In genomic region chr7:141432186-141432611, GRCm38 (mm10) we compare ENCODE assay signal across 11 mouse cellular contexts. TPM values are rescaled to one million over a fixed set of nuclear protein-coding genes. Genes with fewer than 3 reads are reported as not detected.
DNase-seq lines count a peak whose midpoint lies in the region; ATAC-seq and TF ChIP-seq lines count a peak whose summit lies in the region.
"Had no signal": no experiment of that assay in that cellular context is flagged by ENCODE, and none has a peak within 500 bp of the region (broad histone marks: within the 10 kb centered on the region; RNA-seq: fewer than 3 reads in every experiment).

No protein-coding gene starts in this region.

- H3K9ac ChIP-seq in kidney, embryonic 15.5 days = no peak overlapping the region

- 59% methylated on average over 8 of the region's 8 CpGs for WGBS in kidney, embryonic 15.5 days

- DNase-seq in gastrocnemius, postnatal 10 days = peak; percentile 45
- DNase-seq in gastrocnemius, postnatal 36 days = no peak
- DNase-seq in kidney, postnatal 36 days = peak; percentile 71 to 73
- DNase-seq in G1E (ENCODE audit: low spot score) = peak; percentile 41
- peak; percentile 58 to 68 for DNase-seq in cerebellum, adult 18-20 months
- DNase-seq in neural tube, embryonic 10.5 days (ENCODE audit: extremely low spot score, low spot score) = no peak
- DNase-seq: lung, postnatal 36 days had no signal

- peaks cover 39% of the 10 kb centered on the region for H3K36me3 ChIP-seq in kidney, embryonic 15.5 days
- H3K36me3 ChIP-seq in G1E (replicated peaks) = peaks cover 63% of the 10 kb centered on the region

- H3K4me3 ChIP-seq in kidney, embryonic 15.5 days (replicated peaks) = no peak overlapping the region
- peak overlapping the region; percentile 3; the same call in 1 of the 2 replicates for H3K4me3 ChIP-seq in G1E (ENCODE audit: low read depth, low read length)

- peaks cover 59% of the 10 kb centered on the region for H3K4me1 ChIP-seq in kidney, embryonic 15.5 days
- H3K4me1 ChIP-seq in G1E (ENCODE audit: insufficient read depth, low read depth, low read length) = peaks cover 88% of the 10 kb centered on the region

- intact Hi-C loops in gastrocnemius, postnatal 36 days (cut with DNase I) = no loop called here

- TF ChIP-seq CTCF in G1E (IDR thresholded peaks at IDR 0.05; ENCODE audit: low read depth, low read length) = no peak

- no peaks in the 10 kb centered on the region for H3K9me3 ChIP-seq in kidney, embryonic 15.5 days (replicated peaks)
- no peaks in the 10 kb centered on the region for H3K9me3 ChIP-seq in G1E (replicated peaks)

- no peak overlapping the region for H3K4me2 ChIP-seq in kidney, embryonic 15.5 days
- H3K4me2 ChIP-seq: liver, embryonic 11.5 days had no signal

- no peak overlapping the region for H3K27ac ChIP-seq in kidney, embryonic 15.5 days

- no peaks in the 10 kb centered on the region for H3K27me3 ChIP-seq in kidney, embryonic 15.5 days
- peaks cover 10% of the 10 kb centered on the region; the same call in 1 of the 2 replicates for H3K27me3 ChIP-seq in G1E (ENCODE audit: insufficient read depth, low read length)

- no peak for ATAC-seq in kidney, embryonic 15.5 days (replicated peaks; ENCODE audit: low FRiP score)
- ATAC-seq in G1E (ENCODE audit: extremely low read depth, insufficient number of reproducible peaks, low FRiP score, poor library complexity, severe bottlenecking) = 0 out of 2 replicates have a peak, but pooled peaks have one; percentile 29
- no peak for ATAC-seq in megakaryocyte progenitor cell, adult 5-6 weeks (replicated peaks; ENCODE audit: poor library complexity)
- ATAC-seq: hindbrain, embryonic 16.5 days had no signal

RNA-seq across cellular contexts. Expression of gene Cend1, which starts 2.9 kb away (rescaled TPM):
- 1 to 10 TPM in 1 of 2 experiments, under 1 TPM in 1; 0.66 to 1.4 TPM for total RNA-seq in gastrocnemius, postnatal 10 days (2021)
- total RNA-seq in gastrocnemius, postnatal 36 days (2021) = under 1 TPM; 0.20 to 0.39 TPM
- 2.6 and 3.4 TPM in 2 replicates for polyA plus RNA-seq in kidney, embryonic 15.5 days (2015; fragmentation: Nextera tagmentation; extraction: Ambion mirVana)
- total RNA-seq in G1E (2014; fragmentation: Nextera tagmentation) (not detected in 2 replicates), G1E (2017) (not detected in 2 replicates)
- not detected in 2 replicates for polyA plus RNA-seq in G1E (2012)
- not detected in 2 replicates for total RNA-seq in megakaryocyte progenitor cell, adult 5-6 weeks (2015)
- total RNA-seq in megakaryocyte progenitor cell, adult 5-6 weeks (2017) = not detected in 2 replicates

RNA-seq across cellular contexts. Expression of gene Slc25a22, which starts 5.5 kb away (rescaled TPM):
- total RNA-seq in gastrocnemius, postnatal 10 days (2021) = 10 to 100 TPM; 14.5 to 25.7 TPM
- 10 to 100 TPM; 15.6 to 38.4 TPM for total RNA-seq in gastrocnemius, postnatal 36 days (2021)
- polyA plus RNA-seq in kidney, embryonic 15.5 days (2015; fragmentation: Nextera tagmentation; extraction: Ambion mirVana) = 27.6 and 34.0 TPM in 2 replicates
- 16.3 and 20.8 TPM in 2 replicates for total RNA-seq in G1E (2014; fragmentation: Nextera tagmentation)
- total RNA-seq in G1E (2017) = 3.7 and 3.8 TPM in 2 replicates
- 51.8 and 54.9 TPM in 2 replicates for polyA plus RNA-seq in G1E (2012)
- total RNA-seq in megakaryocyte progenitor cell, adult 5-6 weeks (2015) = 15.5 and 19.8 TPM in 2 replicates
- 4.4 and 5.3 TPM in 2 replicates for total RNA-seq in megakaryocyte progenitor cell, adult 5-6 weeks (2017)

RNA-seq across cellular contexts. Expression of gene Pidd1, which starts 11.6 kb away (rescaled TPM):
- total RNA-seq in gastrocnemius, postnatal 10 days (2021) = 1 to 10 TPM; 2.4 to 3.2 TPM
- under 1 TPM; 0.15 to 0.18 TPM for total RNA-seq in gastrocnemius, postnatal 36 days (2021)
- 10.5 and 12.6 TPM in 2 replicates for polyA plus RNA-seq in kidney, embryonic 15.5 days (2015; fragmentation: Nextera tagmentation; extraction: Ambion mirVana)
- 22.9 and 29.6 TPM in 2 replicates for total RNA-seq in G1E (2014; fragmentation: Nextera tagmentation)
- 8.8 and 8.9 TPM in 2 replicates for total RNA-seq in G1E (2017)
- 40.1 and 59.6 TPM in 2 replicates for polyA plus RNA-seq in G1E (2012)
- 14.2 and 14.4 TPM in 2 replicates for total RNA-seq in megakaryocyte progenitor cell, adult 5-6 weeks (2015)
- 9.7 and 11.2 TPM in 2 replicates for total RNA-seq in megakaryocyte progenitor cell, adult 5-6 weeks (2017)

RNA-seq across cellular contexts. Expression of gene Rplp2, which starts 15.0 kb away (rescaled TPM):
- 1,000 to 10,000 TPM in 1 of 2 experiments, 100 to 1,000 TPM in 1; 886 to 1,008 TPM for total RNA-seq in gastrocnemius, postnatal 10 days (2021)
- total RNA-seq in gastrocnemius, postnatal 36 days (2021) = 100 to 1,000 TPM; 466 to 562 TPM
- polyA plus RNA-seq in kidney, embryonic 15.5 days (2015; fragmentation: Nextera tagmentation; extraction: Ambion mirVana) = 1,339 and 1,510 TPM in 2 replicates
- total RNA-seq in G1E (2014; fragmentation: Nextera tagmentation) (939 and 1,045 TPM in 2 replicates), G1E (2017) (1,867 and 2,370 TPM in 2 replicates)
- 5,272 and 6,746 TPM in 2 replicates for polyA plus RNA-seq in G1E (2012)
- total RNA-seq in megakaryocyte progenitor cell, adult 5-6 weeks (2015) = 2,968 and 3,129 TPM in 2 replicates
- total RNA-seq in megakaryocyte progenitor cell, adult 5-6 weeks (2017) = 2,070 and 2,265 TPM in 2 replicates

RNA-seq across cellular contexts. Expression of gene Gatd1, which starts 18.3 kb away (rescaled TPM):
- total RNA-seq in gastrocnemius, postnatal 10 days (2021) = 10 to 100 TPM; 12.1 to 13.5 TPM
- 1 to 10 TPM; 6.3 to 6.7 TPM for total RNA-seq in gastrocnemius, postnatal 36 days (2021)
- polyA plus RNA-seq in kidney, embryonic 15.5 days (2015; fragmentation: Nextera tagmentation; extraction: Ambion mirVana) = 61.5 and 61.8 TPM in 2 replicates
- total RNA-seq in G1E (2014; fragmentation: Nextera tagmentation) (22.6 and 30.8 TPM in 2 replicates), G1E (2017) (23.8 and 23.9 TPM in 2 replicates)
- 15.4 and 16.5 TPM in 2 replicates for polyA plus RNA-seq in G1E (2012)
- total RNA-seq in megakaryocyte progenitor cell, adult 5-6 weeks (2015) = 21.9 and 25.9 TPM in 2 replicates
- 13.5 and 16.3 TPM in 2 replicates for total RNA-seq in megakaryocyte progenitor cell, adult 5-6 weeks (2017)

Comparison
In these comparisons a context has a peak if more than half of its experiments do, and no peak if none do; other contexts are left out.
1. DNase-seq: peak in gastrocnemius, postnatal 10 days (single experiment), kidney, postnatal 36 days (2 of 2), G1E (single experiment) and cerebellum, adult 18-20 months (2 of 2); none in gastrocnemius, postnatal 36 days (0 of 2) and neural tube, embryonic 10.5 days (single experiment).